Mouse (Mus musculus): Measurements from ENCODE around the gene Vmac.

GRCm38 (mm10) chr17:56766631-56767405, 49.0 kb upstream of the Vmac start:
- TF ChIP-seq CTCF (IDR thresholded peaks at IDR 0.05), result no peak
- TF ChIP-seq POLR2A (IDR thresholded peaks at IDR 0.05; ENCODE audit: insufficient read depth, low read depth, low read length), result no peak

Data from heart, adult 2 months (tissue).